Mouse (Mus musculus) cerebellum, adult 8-10 months (tissue): ENCODE measurements around the gene Pfn4.
"Not testable (repeated sequence)": the region's sequence is repeated elsewhere in the genome, so short reads cannot be mapped to it uniquely, and the experiment has no call there.

Source experiments
- DNase-seq: peaks from one replicate; pipeline ENCODE4 v3.0.0; 2022

Gene Pfn4

DNA sequence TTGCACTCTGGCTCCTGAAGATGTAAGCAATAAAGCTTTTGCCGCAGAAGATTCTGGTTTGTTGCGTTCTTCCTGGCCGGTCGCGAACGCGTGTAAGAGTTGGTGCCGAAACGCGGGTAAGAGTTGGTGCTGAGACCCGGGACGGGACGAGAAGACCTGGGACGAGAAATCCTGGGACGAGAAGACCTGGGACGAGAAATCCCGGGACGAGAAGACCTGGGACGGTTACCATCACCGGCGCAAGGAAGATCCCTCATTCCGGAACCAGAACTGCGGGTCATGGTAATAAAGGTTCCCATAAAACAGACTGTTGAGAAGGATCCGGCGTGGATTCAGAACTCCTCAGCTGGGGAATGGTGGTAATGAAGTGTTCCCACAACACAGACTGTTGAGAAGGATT, 19.3 kb downstream of the Pfn4 start:
- DNase-seq, result not testable (repeated sequence)

DNA sequence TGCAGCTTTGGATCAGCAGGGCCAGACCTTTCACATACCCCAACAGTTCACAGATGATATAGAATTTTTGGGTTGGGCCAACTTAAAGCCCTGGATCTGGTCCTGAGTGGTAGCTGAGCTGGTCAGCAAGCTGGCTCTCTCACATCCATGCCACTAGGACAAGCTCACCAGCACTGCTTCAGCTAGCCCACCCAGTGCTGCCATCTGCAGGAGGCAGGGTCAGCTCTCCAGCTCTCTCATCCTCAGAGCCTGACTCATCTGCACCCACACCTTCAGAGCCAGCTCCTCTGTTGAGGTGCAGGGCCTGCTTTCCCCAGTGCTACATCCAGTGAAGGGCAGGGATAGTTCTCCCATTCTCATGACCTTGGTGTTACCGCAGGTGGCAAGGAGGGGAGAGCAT, 24.9 kb downstream of the Pfn4 start:
- DNase-seq, result no peak

DNA sequence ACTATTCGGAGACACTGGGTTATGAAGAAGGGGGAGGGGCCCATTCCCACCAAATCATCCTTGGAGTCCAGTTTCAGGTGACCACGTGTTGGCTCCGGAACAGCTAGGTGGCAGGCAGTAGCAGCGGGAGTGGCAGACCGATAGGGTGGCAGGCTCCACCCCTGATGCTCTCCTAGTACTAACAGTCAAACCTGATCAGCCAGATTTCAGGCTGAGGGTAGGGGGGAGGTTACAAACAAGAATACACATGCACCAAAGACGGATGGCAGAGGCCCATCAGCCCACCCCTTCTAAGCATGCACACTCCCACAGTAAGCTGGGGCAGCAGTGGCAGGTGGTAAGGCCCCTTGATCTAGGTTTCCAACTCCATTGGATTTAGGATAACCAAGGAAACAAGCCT, 28.6 kb downstream of the Pfn4 start:
- not testable (repeated sequence) for DNase-seq

DNA sequence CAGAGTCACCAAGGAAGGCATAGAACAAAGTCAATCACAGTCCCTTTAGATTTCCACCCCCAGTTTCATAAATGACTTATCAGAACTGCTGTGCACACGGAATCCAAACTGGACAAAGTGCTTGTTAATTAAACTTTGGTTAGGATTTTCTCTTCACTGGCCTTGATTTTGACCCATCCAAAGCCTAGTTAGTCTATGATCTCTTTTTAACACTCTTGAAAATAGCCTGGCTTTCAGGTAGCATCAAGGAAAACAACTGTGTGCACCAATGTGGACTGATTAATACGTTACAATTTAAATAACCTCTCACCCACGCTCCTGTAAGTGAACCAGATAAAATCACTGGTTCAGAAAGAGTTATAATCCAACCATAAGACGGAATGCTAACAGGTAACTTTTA, 42.2 kb downstream of the Pfn4 start:
- no peak for DNase-seq

DNA sequence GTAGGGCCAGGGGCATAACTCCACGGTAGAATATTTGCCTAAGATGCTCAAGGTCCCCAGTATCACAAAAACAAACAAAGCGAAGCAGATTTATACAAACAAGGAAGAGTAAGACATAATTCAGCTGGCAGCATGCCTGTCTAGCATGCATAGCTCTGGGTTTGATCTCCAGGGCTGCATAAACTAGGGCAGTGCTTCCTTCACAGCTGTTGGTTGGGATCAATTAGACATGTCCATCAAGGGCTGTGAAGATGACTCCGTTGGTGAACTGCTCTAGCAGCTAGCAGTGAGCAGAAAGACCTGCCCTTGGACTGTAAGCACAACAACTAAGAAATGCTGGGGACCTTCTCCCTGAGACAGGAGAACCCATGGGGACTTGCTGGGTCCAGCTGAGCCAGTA, 42.9 kb downstream of the Pfn4 start:
- no peak for DNase-seq

DNA sequence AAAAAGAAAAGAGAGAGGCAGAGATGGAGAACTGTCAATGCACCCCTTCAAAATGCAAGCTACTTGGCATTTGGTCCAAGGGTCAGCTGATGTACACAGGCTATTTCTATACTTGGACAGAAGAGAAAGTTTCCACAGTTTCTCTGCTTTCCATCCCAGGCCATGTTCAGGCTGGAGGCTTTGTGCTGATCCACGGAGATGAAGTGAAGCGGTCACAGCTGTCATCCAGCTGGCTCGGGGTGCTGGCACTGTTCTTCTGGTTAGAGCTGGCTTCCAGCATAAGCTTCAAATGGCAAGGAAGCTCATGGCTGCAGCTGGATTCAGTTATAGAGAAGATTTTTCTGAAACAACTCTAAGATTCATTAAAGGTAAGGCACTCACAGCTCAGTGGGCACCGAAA, 44.8 kb downstream of the Pfn4 start:
- DNase-seq, result no peak

DNA sequence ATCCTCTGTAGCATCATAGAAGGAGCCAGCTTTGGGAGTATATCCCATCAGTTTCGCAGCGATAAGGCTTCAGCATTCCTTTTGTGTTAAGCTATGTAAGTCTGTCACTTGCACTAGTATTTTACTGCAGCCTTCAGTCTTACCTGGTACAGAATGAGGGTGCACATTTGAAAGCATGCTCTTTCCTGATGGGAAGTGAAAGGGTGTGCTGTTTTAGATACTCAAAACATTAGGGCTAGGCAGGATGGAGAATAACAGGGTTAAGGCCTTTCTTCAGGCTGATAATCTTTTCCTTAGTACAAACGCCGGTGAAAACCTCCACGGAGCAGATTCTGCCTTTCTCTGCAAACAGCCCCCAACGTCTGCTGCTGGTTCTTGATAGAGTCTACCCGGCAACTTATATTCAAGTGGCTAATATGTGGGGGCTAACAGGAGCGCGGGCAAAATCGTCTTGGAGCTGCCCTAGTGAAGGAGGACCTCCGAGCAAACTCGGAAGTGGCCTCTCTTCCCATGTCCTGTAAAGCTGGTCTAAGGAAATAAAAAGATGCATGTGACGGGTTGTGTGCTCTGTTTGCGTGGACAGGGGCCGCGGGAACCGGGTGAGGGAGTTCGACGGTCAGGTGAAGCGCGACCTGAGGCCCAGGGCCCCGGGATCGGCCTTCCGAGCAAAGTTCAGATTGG, 48.0 kb downstream of the Pfn4 start:
- DNase-seq, result no peak

DNA sequence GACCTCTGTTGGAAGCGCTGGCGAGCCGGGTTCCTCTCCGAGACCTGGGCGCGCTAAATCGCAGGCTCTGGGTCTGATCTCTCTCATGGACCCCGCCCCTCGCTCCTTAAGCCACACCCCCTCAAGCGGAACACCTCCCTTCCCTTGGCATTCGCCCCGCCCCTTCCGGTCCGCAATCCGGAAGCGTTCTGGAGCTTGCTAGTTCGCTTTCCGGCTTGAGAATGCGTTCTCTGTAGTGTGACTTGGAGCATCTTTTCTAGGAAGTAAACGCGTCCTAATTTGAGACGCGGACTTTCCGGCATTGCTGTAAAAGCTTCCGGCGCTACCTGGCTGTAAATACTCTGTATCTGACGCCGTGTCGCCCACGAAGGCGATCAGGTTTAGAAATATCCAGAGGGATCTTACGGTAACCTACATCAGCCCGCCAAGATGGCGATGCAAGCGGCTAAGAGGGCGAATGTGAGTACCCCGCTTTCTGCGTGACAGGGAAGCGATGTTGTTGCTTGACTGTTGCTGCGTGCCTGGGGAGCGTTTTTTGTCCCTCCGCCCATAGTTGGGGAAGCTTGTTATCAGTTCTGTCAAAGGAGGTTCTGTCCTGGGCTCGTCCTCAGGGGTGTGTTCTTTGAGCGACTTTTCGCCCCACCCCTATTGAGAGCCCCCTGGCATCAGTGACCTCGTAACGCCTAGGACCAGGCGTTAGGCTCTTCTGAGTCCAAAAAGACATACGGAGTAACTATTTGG, 48.7 kb downstream of the Pfn4 start, which contains the start of gene Sf3b6:
Gene Sf3b6 (plus strand): TSS at position 184 of the 741 bp plus-strand sequence.
- DNase-seq, result peak; percentile 99

DNA sequence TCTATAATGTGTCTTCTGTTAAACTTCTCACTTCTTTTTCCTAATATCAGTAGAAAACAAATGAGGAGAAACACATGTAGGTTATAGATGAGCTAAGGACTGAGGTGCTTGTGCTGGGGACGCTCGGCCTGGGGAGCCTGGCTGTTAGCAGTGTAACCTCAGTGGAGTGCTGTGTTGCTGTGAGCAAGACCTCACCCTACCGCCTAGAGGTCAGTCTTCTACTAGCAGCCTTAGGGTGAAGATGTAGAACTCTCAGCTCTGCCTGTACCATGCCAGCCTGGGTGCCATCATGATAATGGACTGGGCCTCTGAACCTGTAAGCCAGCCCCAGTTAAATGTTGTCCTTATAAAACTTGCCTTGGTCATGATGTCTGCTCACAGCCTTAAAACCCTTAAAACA, 58.4 kb downstream of the Pfn4 start:
- no peak for DNase-seq
